Mouse (Mus musculus): ENCODE measurements at regions not wholly inside any gene's neighbourhood (a gene's known extent, or its start where the extent isn't known, plus 50 kb on each side); places are given as distances from the start of the nearest gene placed in this dataset.

DNA sequence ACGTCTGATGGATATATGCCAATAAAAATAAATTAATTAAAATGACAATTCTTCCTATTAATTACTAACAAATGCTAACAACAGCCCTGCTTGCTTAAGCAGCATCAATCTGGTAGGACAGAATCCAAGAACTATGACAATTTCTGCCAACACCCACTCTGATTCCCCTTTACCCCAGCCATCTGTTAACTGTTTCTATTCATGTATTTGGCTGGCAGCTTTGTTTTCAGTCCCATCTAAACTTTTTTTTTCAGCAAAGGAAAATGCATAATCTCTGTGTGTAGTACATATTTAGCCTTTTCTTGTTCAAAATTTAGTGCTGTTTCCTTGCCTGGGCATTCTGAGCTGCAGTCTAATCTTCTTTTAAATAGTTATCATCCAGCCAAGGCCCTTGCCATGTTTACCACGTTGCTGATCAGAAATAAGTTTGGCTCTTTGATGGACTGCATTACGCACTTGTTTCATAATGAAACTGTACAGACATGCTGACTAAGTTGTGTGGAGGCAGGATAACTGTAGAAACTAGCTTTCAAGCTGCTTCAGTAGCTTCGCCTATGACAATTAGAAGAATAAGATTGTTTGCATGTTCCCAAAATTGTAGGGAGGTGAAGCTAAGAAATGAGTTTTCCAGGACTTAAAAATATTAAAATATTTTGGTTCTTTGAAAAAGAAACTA is 67.6 kb downstream of the 4930550L24Rik start:
- DNase-seq = peak; percentile 2

All from layer of hippocampus, postnatal 36 days (tissue).